Mouse (Mus musculus) myocyte (in vitro differentiated cells): ENCODE data around the gene Plxna1. TPM values are rescaled to one million over a fixed set of nuclear protein-coding genes. Genes with fewer than 3 reads are reported as not detected.

ENCODE experiments used
- H3K27me3 ChIP-seq: one replicate; pipeline ENCODE4 v1.6.1; 2011; ENCODE audit not compliant: control insufficient read depth, insufficient read depth, insufficient read length
- H3K36me3 ChIP-seq: one replicate; pipeline ENCODE4 v1.6.1; 2011; ENCODE audit not compliant: control insufficient read depth, insufficient read depth
- H3K4me2 ChIP-seq: one replicate; pipeline ENCODE4 v1.6.1; 2011; ENCODE audit warnings: low read depth, control low read depth
- H3K4me3 ChIP-seq: one replicate; pipeline ENCODE4 v1.5.1; 2011; ENCODE audit warnings: mild to moderate bottlenecking, control low read depth, moderate library complexity
- H3K79me2 ChIP-seq: one replicate; pipeline ENCODE4 v1.6.1; 2011; ENCODE audit not compliant: control insufficient read depth, insufficient read depth
- H3ac ChIP-seq: one replicate; pipeline ENCODE4 v1.6.1; 2011; ENCODE audit not compliant: control insufficient read depth, insufficient read length
- CEBPB ChIP-seq: IDR thresholded peaks from 2 replicates; pipeline ENCODE4 v1.6.1; 2011; ENCODE audit warnings: mild to moderate bottlenecking, moderate library complexity; ENCODE audit not compliant: poor library complexity, insufficient read depth, severe bottlenecking
- E2F4 ChIP-seq: IDR thresholded peaks from one replicate; pipeline ENCODE4 v1.6.1; 2011; ENCODE audit warnings: mild to moderate bottlenecking, control low read depth, moderate library complexity; ENCODE audit not compliant: insufficient read depth
- MAX ChIP-seq: IDR thresholded peaks from one replicate; pipeline ENCODE4 v1.6.1; 2011; ENCODE audit warnings: low read depth, mild to moderate bottlenecking, control low read depth
- MYOD1 ChIP-seq, 3 experiments: IDR thresholded peaks; one replicate each; pipeline ENCODE4 v1.6.1; 2011; ENCODE audit warnings: control low read depth in 2 of 3, low read depth in 2 of 3, mild to moderate bottlenecking in 2 of 3, moderate library complexity in 1 of 3; ENCODE audit not compliant: insufficient read length in 2 of 3, control insufficient read depth in 1 of 3
- MYOG ChIP-seq, 3 experiments: IDR thresholded peaks; one replicate each; pipeline ENCODE4 v1.6.1; 2011; ENCODE audit warnings: control low read depth in 2 of 3, low read depth in 2 of 3, mild to moderate bottlenecking in 2 of 3; ENCODE audit not compliant: insufficient read length in 2 of 3, control insufficient read depth in 1 of 3, insufficient read depth in 1 of 3
- POLR2A ChIP-seq: IDR thresholded peaks from one replicate; pipeline ENCODE4 v1.6.1; 2011; ENCODE audit warnings: low read depth, mild to moderate bottlenecking, control low read depth, moderate library complexity; ENCODE audit not compliant: insufficient read length
- POLR2AphosphoS2 ChIP-seq: IDR thresholded peaks from one replicate; pipeline ENCODE4 v1.6.1; 2011; ENCODE audit warnings: low read depth, control low read depth; ENCODE audit not compliant: insufficient read length
- REST ChIP-seq: IDR thresholded peaks from one replicate; pipeline ENCODE4 v1.6.1; 2011; ENCODE audit warnings: mild to moderate bottlenecking, control low read depth, moderate library complexity; ENCODE audit not compliant: insufficient read depth, insufficient read length
- SRF ChIP-seq: IDR thresholded peaks from one replicate; pipeline ENCODE4 v1.6.1; 2011; ENCODE audit warnings: low read depth; ENCODE audit not compliant: control insufficient read depth, insufficient read length
- TCF12 ChIP-seq: IDR thresholded peaks from one replicate; pipeline ENCODE4 v1.6.1; 2011; ENCODE audit warnings: mild to moderate bottlenecking, control low read depth; ENCODE audit not compliant: poor library complexity, insufficient read depth, severe bottlenecking
- TCF3 ChIP-seq: IDR thresholded peaks from one replicate; pipeline ENCODE4 v1.6.1; 2011; ENCODE audit warnings: low read depth, control low read depth; ENCODE audit not compliant: insufficient read length
- USF1 ChIP-seq: IDR thresholded peaks from one replicate; pipeline ENCODE4 v1.6.1; 2011; ENCODE audit warnings: low read depth, mild to moderate bottlenecking, control low read depth, moderate library complexity
- polyA plus RNA-seq: library from polyadenylated mRNA; unstranded; fragments of >200 nt; fragmentation: generic; extraction: Trizol; gene quantifications from one replicate; pipeline ENCODE4 v1.2.1, GENCODE M21; 2012; ENCODE audit warnings: missing spikeins

Plxna1 gene
- polyA plus RNA-seq, 1 experiment, result 64.4 TPM

DNA sequence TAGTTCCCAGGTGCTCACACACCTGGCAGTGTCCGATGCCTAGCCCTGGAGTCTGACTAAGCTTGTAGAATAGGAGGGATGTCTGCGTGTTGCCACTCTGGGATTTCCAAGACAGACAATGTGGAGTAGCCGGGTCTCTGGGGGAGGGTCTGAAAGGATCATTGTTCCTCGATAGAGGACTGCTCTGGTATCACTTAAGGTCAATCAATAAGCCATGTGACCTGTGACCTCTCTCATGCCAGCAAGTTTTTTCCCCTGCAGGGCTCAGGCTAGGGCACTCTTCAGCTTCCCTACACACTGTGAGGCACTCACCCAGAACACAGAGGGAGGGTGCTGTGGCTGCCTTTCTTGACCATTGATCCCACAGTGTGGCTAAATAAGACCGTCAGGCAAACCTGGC, 19.4 kb upstream of the Plxna1 start:
- H3K4me3 ChIP-seq, result no peak overlapping the region
- H3ac ChIP-seq, result no peak overlapping the region
- H3K36me3 ChIP-seq, result no peaks in the 10 kb centered on the region
- no peaks in the 10 kb centered on the region for H3K79me2 ChIP-seq
- TF ChIP-seq MYOG (IDR thresholded peaks at IDR 0.05; ENCODE audit: control insufficient read depth in 1 of 3, insufficient read depth in 1 of 3, insufficient read length in 2 of 3, low read depth in 2 of 3) (no peak), E2F4 (no peak), USF1 (no peak), SRF (no peak), MAX (no peak), REST (no peak), MYOD1 (IDR thresholded peaks at IDR 0.05; ENCODE audit: control insufficient read depth in 1 of 3, insufficient read length in 2 of 3, low read depth in 2 of 3) (no peak)
- H3K4me2 ChIP-seq, result no peak overlapping the region
- no peaks in the 10 kb centered on the region for H3K27me3 ChIP-seq

DNA sequence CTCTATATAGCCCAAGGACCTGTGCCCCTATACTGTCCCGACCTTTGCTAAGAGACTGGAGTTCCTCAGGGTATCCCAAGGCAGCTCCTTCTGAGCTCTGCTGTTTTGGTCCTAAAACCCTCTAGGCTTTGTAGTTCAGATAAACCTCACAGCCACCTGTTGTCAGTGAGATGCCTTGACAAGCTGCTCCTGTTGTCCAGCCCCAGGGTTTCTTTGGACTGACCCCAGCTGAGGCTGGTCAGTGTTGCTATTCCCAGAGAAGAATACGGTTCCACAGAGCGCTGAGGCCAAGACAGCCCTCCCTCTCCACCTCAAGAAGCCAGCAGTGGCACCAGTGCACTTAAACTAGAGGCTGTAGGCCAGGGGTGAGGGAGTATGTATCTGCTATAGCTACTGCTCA, 18.8 kb upstream of the Plxna1 start:
- TF ChIP-seq POLR2A (no peak), MYOD1 (IDR thresholded peaks at IDR 0.05; ENCODE audit: control insufficient read depth in 1 of 3, insufficient read length in 2 of 3, low read depth in 2 of 3) (peak in 2 of 3 experiments; percentile 40 to 67), REST (no peak), MYOG (IDR thresholded peaks at IDR 0.05; ENCODE audit: control insufficient read depth in 1 of 3, insufficient read depth in 1 of 3, insufficient read length in 2 of 3, low read depth in 2 of 3) (peak in 2 of 3 experiments; percentile 53 to 55), SRF (no peak)
- Histone ChIP-seq H3ac (no peak overlapping the region), H3K27me3 (no peaks in the 10 kb centered on the region), H3K36me3 (no peaks in the 10 kb centered on the region), H3K4me3 (no peak overlapping the region), H3K79me2 (no peaks in the 10 kb centered on the region), H3K4me2 (no peak overlapping the region)

DNA sequence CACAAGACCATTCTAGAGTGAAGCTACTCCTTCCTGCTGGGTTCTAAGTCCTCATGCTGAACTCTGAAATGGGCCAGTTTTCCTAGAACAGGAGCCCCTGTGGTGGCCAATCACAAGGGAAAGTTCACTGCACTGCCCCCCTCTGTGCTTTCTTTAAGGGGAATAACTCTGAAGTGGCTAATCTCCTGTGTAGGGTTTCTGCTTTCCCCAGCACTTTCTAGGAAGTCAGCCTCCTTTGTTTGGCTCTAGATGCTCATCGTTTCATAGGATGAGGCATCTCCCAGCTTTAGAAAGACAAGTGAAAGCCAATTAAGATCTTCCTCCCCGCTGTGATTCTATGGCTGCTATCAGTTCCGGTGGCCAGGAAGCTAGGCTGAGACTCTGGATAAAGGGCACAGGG, 18.3 kb upstream of the Plxna1 start:
- H3K4me3 ChIP-seq, result no peak overlapping the region
- H3ac ChIP-seq, result no peak overlapping the region
- no peak overlapping the region for H3K4me2 ChIP-seq
- no peak for TF ChIP-seq MYOG (IDR thresholded peaks at IDR 0.05; ENCODE audit: control insufficient read depth in 1 of 3, insufficient read depth in 1 of 3, insufficient read length in 2 of 3, low read depth in 2 of 3)
- TF ChIP-seq TCF12, result no peak
- TF ChIP-seq E2F4, result no peak
- TF ChIP-seq CEBPB, result no peak
- no peak for TF ChIP-seq POLR2A
- no peak for TF ChIP-seq MYOD1 (IDR thresholded peaks at IDR 0.05; ENCODE audit: control insufficient read depth in 1 of 3, insufficient read length in 2 of 3, low read depth in 2 of 3)
- TF ChIP-seq POLR2AphosphoS2, result no peak
- no peak for TF ChIP-seq TCF3
- H3K79me2 ChIP-seq, result no peaks in the 10 kb centered on the region
- H3K27me3 ChIP-seq, result no peaks in the 10 kb centered on the region
- no peaks in the 10 kb centered on the region for H3K36me3 ChIP-seq

DNA sequence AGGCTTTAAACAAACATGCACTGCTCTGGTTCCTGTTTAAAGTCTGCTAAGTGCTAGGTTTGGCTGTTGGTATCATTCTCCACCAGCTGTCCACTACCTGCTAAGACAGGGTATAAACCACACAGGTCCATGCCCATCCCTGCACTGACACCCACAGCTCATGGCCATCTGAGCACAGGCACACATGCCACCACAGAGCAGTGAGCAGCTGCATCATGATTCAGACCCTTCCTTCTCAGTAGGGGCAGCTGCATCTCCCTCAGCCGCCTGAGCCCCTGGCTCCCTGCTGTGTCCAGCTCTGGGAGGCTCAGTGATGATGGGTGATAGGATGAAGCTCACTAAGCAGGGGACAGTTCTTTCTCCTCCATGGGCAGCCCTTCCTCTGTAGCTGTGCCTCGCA, 15.8 kb upstream of the Plxna1 start:
- Histone ChIP-seq H3K4me2 (no peak overlapping the region), H3K79me2 (no peaks in the 10 kb centered on the region), H3K4me3 (no peak overlapping the region), H3ac (no peak overlapping the region), H3K27me3 (no peaks in the 10 kb centered on the region), H3K36me3 (no peaks in the 10 kb centered on the region)
- TF ChIP-seq REST (no peak), SRF (peak; percentile 72), POLR2AphosphoS2 (no peak), TCF12 (peak; percentile 87), CEBPB (no peak), MYOD1 (IDR thresholded peaks at IDR 0.05; ENCODE audit: control insufficient read depth in 1 of 3, insufficient read length in 2 of 3, low read depth in 2 of 3) (peak; percentile 43 to 100 (median 99)), TCF3 (peak; percentile 93), MYOG (IDR thresholded peaks at IDR 0.05; ENCODE audit: control insufficient read depth in 1 of 3, insufficient read depth in 1 of 3, insufficient read length in 2 of 3, low read depth in 2 of 3) (peak; percentile 95 to 100 (median 99))

DNA sequence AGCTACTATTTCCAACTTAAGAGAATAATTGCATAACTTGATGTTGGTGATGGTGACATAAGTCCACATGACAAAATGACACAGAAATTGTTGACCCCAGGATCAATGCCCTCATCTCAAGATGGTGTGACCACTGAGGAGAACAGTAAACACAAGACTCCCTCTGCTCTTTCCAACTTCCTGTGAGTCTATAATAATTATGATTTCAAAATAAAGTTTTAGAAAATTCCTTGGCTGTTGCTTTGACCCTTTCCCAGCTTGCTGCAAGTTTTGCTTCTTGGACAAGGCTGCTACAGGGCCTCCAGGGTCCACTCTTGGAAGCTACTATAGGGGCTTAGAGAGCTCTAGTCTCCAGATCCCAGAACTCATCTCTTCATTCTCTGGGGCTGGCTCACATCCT, 6.4 kb upstream of the Plxna1 start:
- Histone ChIP-seq H3ac (no peak overlapping the region), H3K79me2 (no peaks in the 10 kb centered on the region), H3K4me2 (no peak overlapping the region), H3K4me3 (no peak overlapping the region), H3K36me3 (no peaks in the 10 kb centered on the region), H3K27me3 (no peaks in the 10 kb centered on the region)
- TF ChIP-seq MAX (no peak), USF1 (no peak), POLR2A (no peak), MYOG (IDR thresholded peaks at IDR 0.05; ENCODE audit: control insufficient read depth in 1 of 3, insufficient read depth in 1 of 3, insufficient read length in 2 of 3, low read depth in 2 of 3) (no peak), MYOD1 (IDR thresholded peaks at IDR 0.05; ENCODE audit: control insufficient read depth in 1 of 3, insufficient read length in 2 of 3, low read depth in 2 of 3) (no peak), E2F4 (no peak), POLR2AphosphoS2 (no peak)
